Mouse (Mus musculus) spleen, adult 2 months (tissue): ENCODE results near the gene Gm49395. TPM values are rescaled to one million over a fixed set of nuclear protein-coding genes. Genes with fewer than 3 reads are reported as not detected.
A peak's percentile ranks its signal among the peaks of the same experiment; 100 is the strongest.

Source experiments
- DNase-seq, 2 experiments: peaks; one replicate each; pipeline versions ENCODE4 v3.0.0 to v3.0.0-alpha.2; 2012 to 2021; ENCODE audit warnings: low spot score in 2 of 2, low read depth in 1 of 2
- H3K27ac ChIP-seq: fragments of 200-500 bp; 2 replicates; pipeline ENCODE4 v1.5.1; 2012; ENCODE audit warnings: low read length, inconsistent platforms; ENCODE audit not compliant: insufficient read depth
- H3K27me3 ChIP-seq: fragments of 200-500 bp; 2 replicates; pipeline ENCODE4 v1.6.1; 2012; ENCODE audit warnings: mild to moderate bottlenecking, moderate library complexity, low read length, inconsistent platforms; ENCODE audit not compliant: control insufficient read depth, insufficient read depth
- H3K36me3 ChIP-seq: fragments of 200-500 bp; 2 replicates; pipeline ENCODE4 v1.6.1; 2012; ENCODE audit warnings: mild to moderate bottlenecking, low read length, inconsistent platforms; ENCODE audit not compliant: control insufficient read depth, insufficient read depth
- H3K4me1 ChIP-seq: fragments of 200-500 bp; 2 replicates; pipeline ENCODE4 v1.6.1; 2011; ENCODE audit warnings: inconsistent platforms; ENCODE audit not compliant: control insufficient read depth, insufficient read depth, insufficient read length
- H3K4me3 ChIP-seq: fragments of 200-500 bp; 2 replicates; pipeline ENCODE4 v1.5.1; 2011; ENCODE audit warnings: mild to moderate bottlenecking, inconsistent platforms; ENCODE audit not compliant: insufficient read depth, insufficient read length; ENCODE audit errors: extremely low read depth
- CTCF ChIP-seq: fragments of 200-500 bp; IDR thresholded peaks from 2 replicates; pipeline ENCODE4 v1.5.1; 2011; ENCODE audit warnings: mild to moderate bottlenecking, inconsistent platforms; ENCODE audit not compliant: insufficient read depth, insufficient read length, insufficient replicate concordance; ENCODE audit errors: extremely low read depth
- POLR2A ChIP-seq: fragments of 200-500 bp; IDR thresholded peaks from 2 replicates; pipeline ENCODE4 v1.6.1; 2011; ENCODE audit warnings: low read depth, low read length, inconsistent platforms
- WGBS: fragments of 180-500 bp; shearing (Covaris S2); methylation state at CpG from one replicate; pipeline ENCODE4 v1.1.7; 2018; 5-methylcytosine and 5-hydroxymethylcytosine counted together
- polyA plus RNA-seq: library from polyadenylated mRNA; depleted of rRNA; stranded (reverse); fragments of >200 nt; gene quantifications from 2 replicates; pipeline ENCODE4 v1.2.3, GENCODE M21; 2012

The Gm49395 gene
- polyA plus RNA-seq, 1 experiment: 3.4 TPM

- 72% methylated on average over 11 of the region's 11 CpGs for WGBS
- no peak for DNase-seq
- Histone ChIP-seq H3K36me3 (no peaks in the 10 kb centered on the region), H3K4me3 (peak overlapping the region; percentile 48), H3K27ac (peak overlapping the region; percentile 56; the same call in 1 of the 2 replicates), H3K4me1 (peaks cover 2% of the 10 kb centered on the region; the same call in 1 of the 2 replicates), H3K27me3 (peaks cover 4% of the 10 kb centered on the region)
- no peak for TF ChIP-seq CTCF
- no peak for TF ChIP-seq POLR2A
These were observed 1.1 kb downstream of the Gm49395 start for GRCm38 (mm10) chr13:115100381-115101177.

- Histone ChIP-seq H3K27ac (no peak overlapping the region; the same call in 1 of the 2 replicates), H3K36me3 (no peaks in the 10 kb centered on the region), H3K27me3 (peaks cover 4% of the 10 kb centered on the region), H3K4me1 (peaks cover 2% of the 10 kb centered on the region; the same call in 1 of the 2 replicates), H3K4me3 (no peak overlapping the region)
- TF ChIP-seq CTCF: no peak
- no peak for TF ChIP-seq POLR2A
- 75% methylated on average over 9 of the region's 9 CpGs for WGBS
- no peak for DNase-seq
These were observed 2.3 kb downstream of the Gm49395 start for GRCm38 (mm10) chr13:115099381-115099780.

GRCm38 (mm10) chr13:115098227-115098626 lies 3.5 kb downstream of the Gm49395 start:
- 72% methylated on average over 3 of the region's 3 CpGs for WGBS
- DNase-seq: no peak
- Histone ChIP-seq H3K27ac (no peak overlapping the region), H3K4me1 (peaks cover 2% of the 10 kb centered on the region; the same call in 1 of the 2 replicates), H3K27me3 (peaks cover 4% of the 10 kb centered on the region), H3K36me3 (no peaks in the 10 kb centered on the region), H3K4me3 (no peak overlapping the region)
- no peak for TF ChIP-seq CTCF
- no peak for TF ChIP-seq POLR2A

GRCm38 (mm10) chr13:115096965-115097364 lies 4.8 kb downstream of the Gm49395 start:
- Histone ChIP-seq H3K27ac (no peak overlapping the region), H3K36me3 (no peaks in the 10 kb centered on the region), H3K4me3 (no peak overlapping the region), H3K27me3 (peaks cover 2% of the 10 kb centered on the region), H3K4me1 (peaks cover 2% of the 10 kb centered on the region; the same call in 1 of the 2 replicates)
- WGBS: 75% methylated on average over 5 of the region's 5 CpGs
- no peak for DNase-seq
- TF ChIP-seq POLR2A (no peak), CTCF (no peak)

GRCm38 (mm10) chr13:115096216-115096615 lies 5.5 kb downstream of the Gm49395 start:
- DNase-seq: no peak
- H3K36me3 ChIP-seq: no peaks in the 10 kb centered on the region
- H3K4me3 ChIP-seq: no peak overlapping the region
- no peak overlapping the region for H3K27ac ChIP-seq
- 0 out of 2 replicates have a peak, but pooled peaks cover 2% of the 10 kb centered on the region for H3K4me1 ChIP-seq
- WGBS: 64% methylated on average over 2 of the region's 2 CpGs
- H3K27me3 ChIP-seq: no peaks in the 10 kb centered on the region; the same call in 1 of the 2 replicates
- TF ChIP-seq POLR2A (no peak), CTCF (no peak)

- no peak for TF ChIP-seq CTCF
- TF ChIP-seq POLR2A: no peak
- Histone ChIP-seq H3K4me1 (0 out of 2 replicates have a peak, but pooled peaks cover 2% of the 10 kb centered on the region), H3K27me3 (no peaks in the 10 kb centered on the region; the same call in 1 of the 2 replicates), H3K36me3 (no peaks in the 10 kb centered on the region), H3K27ac (no peak overlapping the region), H3K4me3 (no peak overlapping the region)
- 91% methylated on average over 2 of the region's 2 CpGs for WGBS
- no peak for DNase-seq
These were observed 6.3 kb downstream of the Gm49395 start for GRCm38 (mm10) chr13:115095392-115095791.

GRCm38 (mm10) chr13:115091511-115091910 lies 10.2 kb downstream of the Gm49395 start:
- Histone ChIP-seq H3K4me3 (no peak overlapping the region), H3K27me3 (no peaks in the 10 kb centered on the region), H3K36me3 (peaks cover 2% of the 10 kb centered on the region; the same call in 1 of the 2 replicates), H3K4me1 (peaks cover 9% of the 10 kb centered on the region; the same call in 1 of the 2 replicates), H3K27ac (no peak overlapping the region)
- TF ChIP-seq CTCF (no peak), POLR2A (no peak)
- DNase-seq: no peak
- WGBS: 58% methylated on average over 3 of the region's 3 CpGs
